Mouse (Mus musculus) megakaryocyte, adult 5-6 weeks (primary cell): ENCODE measurements around the gene Gdi2. TPM values are rescaled to one million over a fixed set of nuclear protein-coding genes. Genes with fewer than 3 reads are reported as not detected.
"Not testable (repeated sequence)": the region's sequence is repeated elsewhere in the genome, so short reads cannot be mapped to it uniquely, and the experiment has no call there.

Source experiments
- ATAC-seq: 2 replicates; pipeline ENCODE4 v1.8.0; 2016; ENCODE audit warnings: mild to moderate bottlenecking, inconsistent platforms; ENCODE audit not compliant: poor library complexity, severe bottlenecking
- total RNA-seq, 2 experiments: library from RNA; stranded (forward) in 1 of 2; stranded (reverse) in 1 of 2; fragments of 153-499, 151-499 nt in 1 of 2; fragments of 221-1000, 200-1000 nt in 1 of 2; gene quantifications; 2 replicates each; pipeline versions ENCODE4 v1.2.3 to v1.2.4; 2015 to 2017

The Gdi2 gene
- total RNA-seq (2015) (654 and 710 TPM in 2 replicates), total RNA-seq (2017) (551 and 553 TPM in 2 replicates)

- peak; percentile 91 for ATAC-seq
These were observed at the start of gene Gdi2 for GRCm38 (mm10) chr13:3537594-3538222. Gdi2 (plus strand) TSS chr13:3538063.

DNA sequence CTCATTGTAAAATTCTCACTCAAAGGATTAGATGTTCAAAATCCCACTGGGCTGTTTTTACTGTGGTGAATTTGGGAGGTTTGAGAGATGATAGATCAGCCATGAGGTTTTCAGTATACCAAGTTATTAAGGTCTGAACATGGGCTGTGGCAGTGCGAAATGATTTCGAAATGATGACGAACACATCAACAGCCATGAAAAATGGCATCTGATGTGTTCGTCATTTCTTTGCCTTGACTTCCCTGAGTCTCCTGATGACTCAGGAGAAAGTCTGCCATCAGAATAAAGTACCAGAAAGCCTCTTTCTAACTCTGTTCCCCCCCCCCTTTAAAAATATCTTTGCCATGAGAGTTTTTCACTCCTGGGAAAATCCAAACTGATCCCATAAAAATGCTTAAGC, 42.3 kb upstream of the Gdi2 start:
- no peak for ATAC-seq

DNA sequence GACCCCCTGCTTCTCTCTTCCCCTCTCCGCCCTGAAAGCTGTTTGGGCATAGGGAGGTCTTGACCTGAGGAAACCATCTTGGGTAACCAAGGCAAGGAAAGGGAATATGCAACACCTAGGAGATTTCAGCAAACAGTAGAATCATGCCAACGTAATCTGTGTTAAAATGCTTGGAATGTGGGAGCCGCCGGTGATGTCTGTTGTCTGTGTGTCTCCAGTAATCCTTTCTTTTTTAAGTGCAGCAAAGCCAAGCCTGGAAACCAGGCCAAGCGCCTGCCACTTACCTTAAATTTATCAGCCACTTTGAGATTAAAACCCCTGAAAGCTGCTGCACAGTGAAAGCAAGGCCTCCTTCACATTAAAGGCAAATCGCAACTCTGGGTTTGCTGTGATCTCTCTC, 36.8 kb upstream of the Gdi2 start:
- not testable (repeated sequence) for ATAC-seq

DNA sequence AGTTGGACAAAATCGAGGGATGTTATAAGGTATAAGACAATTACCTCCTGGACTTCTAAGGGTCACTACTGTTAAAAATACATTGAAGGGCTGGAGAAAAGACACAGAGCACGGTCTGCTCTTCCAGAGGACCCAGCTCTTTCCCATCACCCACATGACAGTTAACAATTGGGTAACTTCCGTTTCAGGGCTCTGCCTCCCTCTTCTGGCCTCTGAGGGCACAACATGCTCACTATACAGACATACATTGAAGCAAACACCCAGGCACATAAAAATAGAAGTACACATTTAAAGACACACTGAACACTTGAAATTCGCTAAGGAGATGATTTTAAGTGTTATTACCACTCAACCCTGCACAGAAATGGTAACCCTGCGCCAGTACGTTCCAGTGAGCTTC, 22.5 kb upstream of the Gdi2 start:
- peak; percentile 69 for ATAC-seq

DNA sequence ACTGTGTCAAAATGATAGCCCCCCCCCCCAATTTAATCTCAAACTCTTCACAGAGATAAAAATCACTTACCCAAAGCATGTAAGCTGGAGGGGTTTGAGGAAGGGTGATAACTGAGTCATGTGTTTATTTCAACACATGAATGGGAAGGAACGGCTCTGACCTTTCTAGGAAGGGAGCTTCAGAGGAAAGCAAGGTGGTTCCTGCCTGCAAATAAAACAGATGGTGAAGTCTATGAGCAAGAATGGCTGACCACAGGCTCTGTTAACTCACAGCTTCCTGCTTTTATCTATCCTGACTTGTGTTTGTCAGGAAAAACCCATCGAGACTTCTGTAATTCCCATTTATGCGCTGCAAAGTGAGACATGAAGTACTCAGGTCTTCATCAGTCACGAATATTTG, 18.5 kb upstream of the Gdi2 start:
- not testable (repeated sequence) for ATAC-seq

DNA sequence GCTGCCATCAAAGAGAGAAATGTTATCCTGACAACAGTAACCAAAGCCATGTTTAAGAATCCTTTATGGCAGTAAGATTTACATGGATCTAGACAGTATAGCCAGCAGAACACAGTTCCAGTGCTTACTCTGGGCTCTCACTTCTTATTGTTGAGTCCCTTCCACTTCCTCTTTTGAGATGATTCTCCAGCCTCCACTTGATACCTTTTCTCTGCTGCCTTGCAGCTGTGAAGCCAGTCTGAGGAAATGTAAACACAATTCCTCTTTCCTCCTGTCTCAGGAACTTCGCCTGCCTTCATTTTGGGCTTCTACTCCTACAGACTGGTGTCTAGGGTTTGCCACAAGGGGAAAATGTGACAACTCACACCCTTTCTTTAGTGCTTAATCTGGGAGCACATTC, 17.9 kb upstream of the Gdi2 start:
- peak; percentile 74 for ATAC-seq

- peak; percentile 58 for ATAC-seq
These were observed 14.4 kb upstream of the Gdi2 start for GRCm38 (mm10) chr13:3523459-3523858.

DNA sequence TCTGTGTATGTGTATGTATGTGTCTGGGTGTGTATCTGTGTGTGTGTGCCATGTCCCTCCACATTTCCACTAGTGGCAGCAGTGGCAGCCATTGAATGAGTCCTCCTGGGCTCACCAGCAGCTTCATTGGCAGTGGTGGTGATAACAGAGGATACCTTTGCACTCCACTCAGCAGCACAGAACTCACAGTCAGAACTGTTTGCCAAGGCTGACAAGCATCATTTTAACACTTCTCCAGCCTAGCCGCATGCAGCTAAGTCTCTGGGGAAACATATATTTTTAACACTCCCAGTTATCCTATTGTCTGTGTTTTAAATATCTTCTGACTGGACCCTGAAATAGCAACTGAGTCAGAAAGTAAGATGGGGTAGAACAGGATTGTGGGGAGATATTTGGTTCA, 13.9 kb upstream of the Gdi2 start:
- ATAC-seq = no peak

DNA sequence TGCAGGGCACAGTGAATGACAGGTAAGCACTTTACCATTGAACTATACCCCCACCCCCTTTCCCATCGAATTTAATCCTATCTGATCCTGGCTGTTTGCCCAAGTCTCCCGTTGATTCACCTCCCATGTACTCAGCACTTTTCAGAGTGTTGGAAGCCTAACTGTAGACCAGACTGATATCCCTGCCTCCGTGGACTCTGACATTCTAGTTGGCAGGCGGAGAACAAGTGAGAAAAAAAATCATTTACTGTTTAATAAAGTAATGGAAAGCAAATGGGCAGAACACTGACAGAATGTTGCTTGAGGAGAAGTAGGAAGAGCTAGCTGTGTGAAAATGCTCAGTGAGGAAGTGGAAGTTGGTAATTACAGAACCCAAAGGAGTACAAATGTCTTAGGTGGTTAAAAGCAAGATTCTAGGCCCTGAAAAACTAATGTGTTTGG, 12.2 kb upstream of the Gdi2 start:
- peak; percentile 53 for ATAC-seq

DNA sequence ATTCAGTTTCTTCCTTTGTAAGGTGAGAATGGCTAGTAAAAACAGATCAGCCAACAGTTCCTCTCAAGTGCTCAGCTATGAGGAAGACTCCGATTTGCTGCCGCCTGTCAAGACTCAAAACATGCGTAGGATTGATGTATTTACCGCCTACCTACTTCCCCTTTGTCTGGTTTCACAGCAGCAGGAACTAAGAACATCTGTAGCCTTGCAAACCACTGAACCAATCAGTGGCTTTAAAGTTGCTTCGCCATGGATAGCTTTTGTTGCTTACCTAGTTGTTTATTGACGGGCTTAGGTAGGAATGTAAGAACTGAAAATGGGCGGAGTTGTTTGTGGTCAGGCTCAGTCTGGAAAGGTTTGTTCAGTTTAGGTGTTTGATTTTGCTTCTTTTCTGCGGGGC, 11.5 kb upstream of the Gdi2 start:
- ATAC-seq = peak; percentile 95

DNA sequence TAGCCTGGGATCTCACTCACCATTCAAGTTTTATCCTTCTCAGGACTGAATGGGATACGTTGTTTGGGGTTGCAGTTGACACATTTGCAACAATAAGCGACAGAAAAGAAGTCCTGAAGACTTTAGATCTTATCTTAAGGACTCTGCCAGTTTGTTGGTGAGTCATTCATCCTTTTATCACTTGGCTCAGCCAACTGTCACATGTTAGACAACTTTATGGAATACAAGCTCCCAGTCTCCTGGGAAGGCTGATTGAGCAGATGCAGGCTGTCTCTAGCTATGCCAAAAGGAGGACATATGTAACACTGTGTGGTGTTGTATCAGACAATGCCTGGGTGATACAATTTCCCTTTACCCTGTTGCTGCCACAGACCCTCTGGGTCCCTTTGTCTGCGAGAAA, 7.4 kb upstream of the Gdi2 start:
- ATAC-seq = no peak

DNA sequence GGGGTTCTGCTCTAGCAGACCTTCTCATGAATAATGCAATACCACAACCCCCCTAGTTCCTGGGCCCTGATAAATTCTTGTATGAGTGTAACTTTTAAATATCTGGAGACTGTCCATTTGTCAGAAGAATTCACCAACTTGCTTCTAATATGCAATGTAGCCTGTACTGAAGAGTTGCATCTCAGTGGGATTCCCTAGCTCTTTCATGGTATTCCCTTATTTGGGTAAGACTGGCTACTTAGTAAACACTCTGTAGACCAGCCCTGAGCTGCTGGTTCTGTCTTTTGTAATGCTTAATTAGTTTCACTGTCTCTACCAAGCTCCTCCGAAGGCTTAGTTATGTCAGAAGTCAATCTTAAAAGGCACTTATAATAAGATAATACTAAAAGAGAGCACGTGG, 6.7 kb upstream of the Gdi2 start:
- ATAC-seq = not testable (repeated sequence)

DNA sequence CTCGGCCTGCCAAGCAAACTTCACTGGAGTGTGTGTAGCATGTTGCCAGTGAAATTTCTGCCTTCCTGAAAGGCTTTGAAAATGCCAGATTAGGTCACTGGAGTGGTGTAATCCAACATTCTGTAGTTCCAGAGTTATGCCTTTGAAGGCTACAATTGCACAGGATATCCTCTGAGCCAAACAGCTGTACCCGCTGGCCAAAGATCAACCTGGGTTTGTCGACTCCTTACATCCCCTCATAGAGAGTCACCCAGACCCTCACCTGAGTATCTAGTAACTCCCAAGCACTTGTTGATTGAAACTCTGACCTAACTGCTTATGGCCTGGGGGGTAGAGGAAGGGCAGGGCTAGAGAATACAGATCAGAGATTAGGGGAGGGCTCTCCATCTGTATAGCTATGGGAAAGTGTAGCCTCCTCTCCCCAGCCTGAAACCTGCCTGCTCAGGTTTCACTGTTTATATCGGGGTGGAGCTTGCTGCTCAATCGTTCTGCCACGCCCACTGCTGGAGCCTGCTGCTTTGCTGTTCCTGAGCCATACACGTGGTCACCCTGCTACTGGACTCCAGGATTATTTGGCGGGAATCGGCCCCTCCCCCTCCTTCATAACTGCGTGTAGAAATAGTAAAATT, 6.1 kb upstream of the Gdi2 start:
- no peak for ATAC-seq

GRCm38 (mm10) chr13:3532451-3532850, 5.4 kb upstream of the Gdi2 start:
- ATAC-seq = no peak

DNA sequence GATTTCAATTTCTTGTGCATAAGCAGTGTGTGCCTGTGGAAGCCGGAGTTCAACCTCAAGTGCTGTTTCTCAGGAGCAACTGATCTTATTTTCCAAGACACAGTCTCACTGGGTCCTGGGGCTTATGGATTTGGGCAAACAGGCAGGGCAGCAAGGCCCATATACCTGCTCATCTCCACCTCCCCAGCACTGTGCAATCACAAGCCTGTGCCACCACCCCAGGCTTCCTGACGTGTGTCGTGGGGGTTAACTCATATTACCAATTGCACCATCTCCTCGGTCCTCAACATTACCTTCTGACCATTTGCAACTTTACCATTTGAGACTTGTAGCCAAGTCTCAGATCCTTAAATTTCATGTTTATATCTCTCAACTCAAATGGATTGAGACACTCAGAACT, 3.7 kb upstream of the Gdi2 start:
- ATAC-seq = no peak

DNA sequence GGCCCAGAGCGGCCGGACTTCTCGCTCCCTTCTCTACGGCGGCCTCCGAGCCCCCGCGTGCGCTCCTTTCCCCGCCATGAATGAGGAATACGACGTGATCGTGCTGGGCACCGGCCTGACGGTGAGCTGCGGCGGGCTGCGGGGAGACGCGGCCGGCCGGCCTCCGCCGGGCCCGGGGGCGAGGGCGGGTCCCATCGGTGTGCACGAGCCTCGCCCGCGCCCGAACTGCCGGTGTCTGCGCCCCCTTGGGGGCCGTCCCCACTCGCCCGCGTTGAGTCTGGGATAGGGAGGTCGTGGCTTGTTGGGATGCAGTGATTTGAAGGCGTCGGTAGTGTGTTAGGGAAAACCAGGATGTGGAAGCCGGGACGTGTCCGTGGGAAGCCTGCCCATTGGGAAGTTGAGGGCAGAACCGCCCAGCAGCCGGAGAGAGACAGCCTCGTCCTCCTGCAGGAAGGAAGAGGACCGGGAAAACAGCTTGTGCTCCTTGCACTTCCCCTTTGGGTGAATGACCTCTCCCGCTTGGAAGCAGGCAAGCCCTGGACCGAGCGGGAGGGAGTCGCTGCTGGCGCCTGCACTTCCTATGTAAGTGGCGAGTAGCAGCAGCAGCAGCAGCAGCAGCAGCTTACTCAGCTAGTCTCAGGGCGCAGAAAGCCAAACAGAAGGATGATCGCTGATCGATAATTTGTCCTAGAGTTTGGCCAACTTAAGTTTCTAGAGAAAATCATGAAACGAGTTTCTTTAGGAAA, 533 bp downstream of the Gdi2 start:
- peak; percentile 28 for ATAC-seq

- no peak for ATAC-seq
These were observed 1.2 kb downstream of the Gdi2 start for GRCm38 (mm10) chr13:3538969-3539562.

GRCm38 (mm10) chr13:3540166-3540565, 2.3 kb downstream of the Gdi2 start:
- no peak for ATAC-seq

GRCm38 (mm10) chr13:3541159-3541782, 3.4 kb downstream of the Gdi2 start:
- ATAC-seq = peak; percentile 39

- ATAC-seq = no peak
These were observed 6.4 kb downstream of the Gdi2 start for GRCm38 (mm10) chr13:3544077-3544874.
